Mouse (Mus musculus) cerebellum, adult 18-20 months (tissue): ENCODE data around the gene Rrp8.
"Not testable (repeated sequence)": the region's sequence is repeated elsewhere in the genome, so short reads cannot be mapped to it uniquely, and the experiment has no call there.

Experiments
- DNase-seq, 2 experiments: peaks; one replicate each; pipeline ENCODE4 v3.0.0; 2021

The Rrp8 gene

DNA sequence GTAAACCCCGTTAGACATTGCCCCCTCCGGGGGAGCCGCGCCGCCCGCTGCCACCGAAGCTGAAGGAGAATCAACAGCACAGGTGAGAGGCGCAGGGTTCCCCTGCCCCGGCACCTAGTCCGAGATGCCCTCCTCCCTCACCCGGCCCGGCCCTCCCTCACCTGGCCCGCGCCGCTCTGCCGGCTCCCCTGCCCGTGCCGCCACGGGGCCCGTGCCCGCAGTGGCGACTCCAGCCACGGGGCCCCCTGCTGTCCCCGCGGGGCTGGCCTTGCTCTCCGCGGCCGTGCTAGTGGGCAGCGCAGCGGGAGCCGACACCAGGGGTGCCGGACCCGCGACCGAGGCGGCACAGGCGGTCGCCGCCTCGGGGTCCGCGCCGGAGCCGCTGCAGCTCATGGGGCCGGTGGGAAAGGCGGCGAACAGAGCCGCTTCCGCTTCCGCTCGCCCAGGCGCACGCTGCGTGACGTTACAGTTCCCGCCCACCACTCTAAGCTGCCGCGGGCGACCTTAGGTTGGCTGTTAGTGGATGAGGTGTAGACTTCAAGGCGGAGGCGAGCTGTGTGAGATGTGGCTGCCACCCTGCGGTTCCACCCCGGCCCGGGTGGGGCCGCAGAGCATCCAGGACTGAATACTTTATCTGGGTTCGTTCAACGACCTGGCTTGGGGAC lies 6.9 kb upstream of the Rrp8 start, which contains the start of gene Taf10:
Gene Taf10, minus strand, starts transcription at position 436 of the 665 bp plus-strand sequence.
- peak; percentile 86 to 88 for DNase-seq

DNA sequence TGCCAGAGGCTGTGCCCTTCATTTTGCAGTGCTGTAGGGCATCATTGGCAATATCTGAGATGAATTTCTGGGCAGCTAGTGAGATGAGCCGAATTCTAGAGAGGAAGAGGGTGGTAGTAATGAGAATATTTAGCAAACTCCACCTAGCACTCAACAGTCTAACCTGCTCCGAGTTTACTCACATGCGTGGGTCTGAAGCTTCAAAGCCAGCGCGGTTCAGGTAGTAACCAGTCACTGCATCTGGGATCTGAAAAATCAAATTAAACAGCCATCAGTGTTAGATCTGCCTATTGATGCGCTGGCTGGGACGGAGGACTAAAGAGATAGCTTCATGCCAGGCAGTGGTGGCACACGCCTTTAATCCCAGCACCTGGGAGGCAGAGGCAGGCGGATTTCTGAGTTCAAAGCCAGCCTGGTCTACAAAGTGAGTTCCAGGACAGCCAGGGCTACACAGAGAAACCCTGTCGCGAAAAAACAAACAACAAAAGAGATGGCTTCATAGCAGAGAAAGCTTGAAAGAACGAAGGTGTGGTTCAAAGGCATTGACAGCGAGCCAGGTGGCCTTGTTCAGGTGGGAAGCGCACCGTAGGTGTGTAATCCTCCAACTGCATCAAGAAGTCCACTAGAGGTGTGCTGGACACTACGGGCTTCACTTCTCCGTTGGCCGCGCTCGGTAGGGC lies 6.2 kb upstream of the Rrp8 start:
- not testable (repeated sequence) for DNase-seq

DNA sequence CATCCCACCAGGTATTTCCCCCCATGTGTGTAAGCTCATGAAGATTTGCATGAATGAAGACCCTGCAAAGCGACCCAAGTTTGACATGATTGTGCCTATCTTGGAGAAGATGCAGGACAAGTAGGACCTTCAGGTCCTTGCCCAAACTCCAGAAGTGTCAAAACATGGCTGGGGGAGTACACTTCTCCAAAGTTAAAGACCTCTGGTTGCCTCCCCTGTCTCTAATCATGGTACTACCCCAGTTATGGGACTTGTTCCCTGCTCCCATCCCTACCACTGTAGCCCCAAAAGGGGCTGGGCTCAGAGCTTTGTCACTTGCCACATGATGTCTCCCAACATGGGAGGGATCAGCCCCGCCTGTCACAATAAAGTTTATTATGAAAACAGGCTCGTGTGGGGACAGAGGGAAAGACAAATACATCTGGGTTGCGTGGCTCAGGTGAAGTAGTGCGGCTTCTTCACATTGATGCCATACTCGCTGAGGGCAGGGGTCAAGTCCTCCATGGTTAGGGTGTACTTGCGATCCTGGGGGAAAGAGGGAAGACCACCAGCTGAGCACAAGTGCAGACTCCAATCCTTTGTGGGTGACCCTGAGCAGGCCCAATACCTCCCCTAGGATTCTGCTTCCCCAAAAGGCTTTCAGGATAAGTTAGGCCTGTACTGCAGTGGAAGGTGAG lies 5.5 kb upstream of the Rrp8 start:
- DNase-seq, result not testable (repeated sequence)

DNA sequence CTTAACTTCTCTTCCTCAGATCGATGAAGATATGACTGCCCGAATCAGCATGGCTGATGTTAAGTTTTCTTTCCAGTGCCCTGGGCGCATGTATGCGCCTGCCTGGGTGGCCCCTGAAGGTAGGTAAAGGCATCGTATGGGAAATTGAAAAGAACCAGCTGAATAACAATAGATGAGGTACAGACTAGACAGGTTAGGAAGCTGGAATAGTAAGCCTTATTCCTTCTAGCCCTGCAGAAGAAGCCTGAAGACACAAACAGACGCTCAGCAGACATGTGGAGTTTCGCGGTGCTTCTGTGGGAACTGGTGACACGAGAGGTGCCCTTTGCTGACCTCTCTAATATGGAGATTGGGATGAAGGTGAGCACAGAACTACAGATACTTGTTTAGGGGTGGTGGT lies 4.8 kb upstream of the Rrp8 start:
- no peak for DNase-seq

DNA sequence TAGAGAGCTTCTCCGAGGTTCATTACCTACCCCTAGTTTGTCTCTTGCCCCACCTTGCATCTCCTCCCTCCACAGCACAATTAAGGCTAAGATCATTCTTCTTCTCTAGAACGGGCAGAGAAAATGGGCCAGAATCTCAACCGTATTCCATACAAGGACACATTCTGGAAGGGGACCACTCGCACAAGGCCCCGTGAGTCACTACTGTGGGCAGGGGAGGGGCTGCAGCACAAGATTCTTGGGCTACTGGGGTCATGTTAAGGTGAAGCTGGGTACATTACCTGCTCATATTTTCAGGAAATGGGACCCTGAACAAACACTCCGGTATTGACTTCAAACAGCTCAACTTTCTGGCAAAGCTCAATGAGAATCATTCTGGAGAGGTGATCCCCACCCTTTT lies 3.7 kb upstream of the Rrp8 start:
- DNase-seq, result no peak

DNA sequence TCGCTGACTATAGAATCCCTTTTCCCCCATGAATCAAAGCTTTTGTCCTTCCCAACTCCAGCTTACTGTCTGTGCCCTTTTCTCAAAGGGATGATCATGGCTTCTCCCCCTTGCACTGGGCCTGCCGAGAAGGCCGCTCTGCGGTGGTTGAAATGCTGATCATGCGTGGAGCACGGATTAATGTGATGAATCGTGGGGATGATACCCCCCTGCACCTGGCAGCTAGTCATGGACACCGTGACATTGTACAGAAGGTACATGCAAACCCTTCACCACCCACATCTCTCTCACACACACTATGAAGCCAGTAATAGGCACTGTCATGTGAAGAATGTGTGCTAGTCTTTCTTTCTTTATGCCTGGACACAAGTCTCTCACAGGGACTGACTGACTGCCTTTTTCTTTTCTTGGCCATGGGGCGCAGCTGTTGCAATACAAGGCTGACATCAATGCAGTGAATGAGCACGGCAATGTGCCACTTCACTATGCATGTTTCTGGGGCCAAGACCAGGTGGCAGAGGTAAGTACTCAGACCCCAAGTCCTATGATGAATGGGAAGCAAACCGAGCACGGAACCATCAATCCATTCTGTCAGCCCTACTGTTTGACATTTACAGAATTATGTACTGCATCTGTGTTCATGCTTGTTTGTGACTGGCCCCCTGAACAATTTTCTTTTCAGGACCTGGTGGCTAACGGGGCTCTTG lies 3.1 kb upstream of the Rrp8 start:
- no peak for DNase-seq

DNA sequence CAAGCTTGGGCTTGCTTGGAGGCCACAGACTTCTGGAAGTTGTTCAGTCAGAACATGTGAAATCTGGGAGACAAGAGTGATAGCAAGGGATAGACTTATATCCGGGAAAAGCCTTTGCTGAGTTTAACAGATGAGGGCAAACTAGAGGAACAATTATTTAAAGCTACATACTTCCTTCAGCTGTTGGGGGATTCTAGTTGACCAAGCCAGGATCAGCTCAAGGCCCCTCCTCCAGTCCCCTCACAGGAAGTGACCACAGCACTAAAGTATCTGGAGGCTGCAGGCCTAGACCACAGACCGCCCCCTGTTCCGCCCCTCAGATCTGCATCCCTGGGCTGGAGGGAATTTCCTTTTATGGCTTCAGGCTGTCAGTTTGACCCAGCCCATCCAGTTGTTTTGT lies 1.8 kb upstream of the Rrp8 start:
- no peak for DNase-seq

DNA sequence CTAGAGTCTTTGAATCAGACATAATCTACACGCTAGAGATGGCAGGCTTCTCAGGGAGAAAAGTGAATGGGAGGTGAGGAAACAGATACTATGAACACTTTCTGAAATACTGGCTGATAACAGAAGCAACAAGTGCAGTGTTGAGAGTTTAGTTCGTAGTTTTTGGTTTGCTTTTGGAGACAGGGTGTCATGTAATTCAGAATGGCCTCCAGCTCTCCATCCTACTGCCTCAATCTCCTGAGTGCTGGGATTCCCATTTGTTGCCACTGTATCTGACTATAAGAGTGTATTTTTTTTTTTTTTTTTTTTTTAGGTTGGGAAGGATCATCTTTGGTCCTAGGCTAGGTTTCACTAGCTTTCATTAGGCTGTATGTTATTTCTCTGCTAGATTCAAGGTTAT lies 1.1 kb upstream of the Rrp8 start:
- DNase-seq, result no peak

DNA sequence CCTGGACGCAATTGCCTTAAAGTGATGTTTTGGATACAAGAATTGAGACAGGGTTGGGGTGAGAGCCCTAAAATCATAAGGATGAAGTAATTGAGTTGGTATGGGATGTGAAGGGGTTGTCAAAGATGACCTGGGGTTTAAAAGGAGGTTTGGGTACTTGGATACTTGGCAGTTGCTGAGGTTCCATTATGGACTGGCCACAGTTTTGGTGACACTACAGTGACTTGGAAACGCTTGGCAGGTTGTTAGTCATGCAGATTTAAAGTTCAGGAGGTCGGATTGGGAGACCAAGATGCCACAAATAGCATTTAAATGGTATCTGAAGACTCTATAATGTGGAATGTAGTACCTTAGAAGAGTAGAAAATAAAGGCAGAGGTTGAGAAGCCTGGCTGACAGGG lies 463 bp upstream of the Rrp8 start:
- no peak for DNase-seq

DNA sequence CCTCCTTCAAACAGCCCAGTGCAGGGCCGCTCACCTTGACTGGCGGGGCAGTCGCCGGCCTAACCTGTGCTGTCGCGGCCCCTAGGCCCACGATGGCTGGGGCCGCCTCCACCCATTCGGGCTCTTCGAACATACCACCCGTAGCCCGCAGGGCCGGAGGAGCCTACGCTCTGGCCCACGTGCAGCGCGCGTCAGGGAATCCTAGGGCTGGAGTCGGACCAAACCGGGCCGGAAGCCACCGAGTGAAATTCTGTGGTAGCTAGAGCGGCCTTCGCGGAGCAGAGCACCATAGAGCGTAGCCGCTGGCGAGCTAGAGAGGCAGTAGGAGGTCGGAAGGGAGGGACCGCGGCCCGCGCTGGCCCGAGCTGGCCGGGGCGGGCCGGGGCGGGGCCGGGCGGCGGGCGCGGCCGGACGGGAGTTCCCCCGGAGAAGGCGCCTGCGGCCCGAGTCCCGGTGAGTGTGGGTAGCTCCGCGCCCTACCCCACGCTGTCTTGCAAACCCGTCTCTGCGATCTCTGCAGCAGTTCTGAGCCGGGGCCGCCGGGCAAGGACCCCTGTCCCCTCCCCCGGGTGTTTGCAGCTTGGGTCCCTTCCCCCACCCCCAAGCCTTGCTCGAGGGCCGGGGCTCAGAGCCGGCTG lies 802 bp downstream of the Rrp8 start, which contains the start of gene Ilk:
Gene Ilk, plus strand, starts transcription at position 329 of the 638 bp plus-strand sequence.
- peak; percentile 91 to 92 for DNase-seq

DNA sequence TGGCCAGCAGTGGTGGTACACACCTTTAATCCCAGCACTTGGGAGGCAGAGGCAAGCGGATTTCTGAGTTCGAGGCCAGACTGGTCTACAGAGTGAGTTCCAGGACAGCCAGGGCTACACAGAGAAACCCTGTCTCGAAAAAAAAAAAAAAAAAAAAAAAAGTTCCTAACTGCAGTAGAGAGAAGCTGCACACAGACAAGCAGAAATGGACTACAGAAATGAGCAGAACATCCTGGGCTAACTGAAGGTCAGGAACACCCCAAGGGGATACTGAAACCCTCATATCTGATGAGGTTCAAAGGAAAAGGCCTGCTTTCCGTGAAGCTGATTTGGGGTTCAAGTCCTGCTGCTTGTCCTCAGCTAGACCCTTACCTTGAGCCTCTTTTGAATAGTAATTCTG lies 1.7 kb downstream of the Rrp8 start:
- not testable (repeated sequence) for DNase-seq

DNA sequence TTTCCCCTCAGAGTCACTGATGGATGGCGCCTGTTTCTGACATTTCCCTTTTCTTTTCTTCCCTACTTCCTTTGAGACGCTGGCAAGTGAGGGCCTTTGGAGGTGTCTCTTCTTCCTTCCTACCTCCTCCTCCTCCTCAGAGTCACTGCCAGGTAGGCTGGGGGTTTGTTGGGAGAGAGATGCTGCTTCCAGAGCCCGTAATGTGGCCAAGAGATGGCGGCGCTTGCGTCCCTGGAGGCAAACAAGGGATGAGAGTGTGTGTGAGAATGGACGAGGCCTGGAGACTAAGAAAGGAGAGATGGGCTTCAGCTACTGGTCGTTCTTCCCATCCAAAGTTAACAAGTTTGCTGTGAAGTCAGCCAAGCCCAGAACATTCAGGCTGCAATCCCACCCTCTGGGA lies 2.4 kb downstream of the Rrp8 start:
- no peak for DNase-seq

DNA sequence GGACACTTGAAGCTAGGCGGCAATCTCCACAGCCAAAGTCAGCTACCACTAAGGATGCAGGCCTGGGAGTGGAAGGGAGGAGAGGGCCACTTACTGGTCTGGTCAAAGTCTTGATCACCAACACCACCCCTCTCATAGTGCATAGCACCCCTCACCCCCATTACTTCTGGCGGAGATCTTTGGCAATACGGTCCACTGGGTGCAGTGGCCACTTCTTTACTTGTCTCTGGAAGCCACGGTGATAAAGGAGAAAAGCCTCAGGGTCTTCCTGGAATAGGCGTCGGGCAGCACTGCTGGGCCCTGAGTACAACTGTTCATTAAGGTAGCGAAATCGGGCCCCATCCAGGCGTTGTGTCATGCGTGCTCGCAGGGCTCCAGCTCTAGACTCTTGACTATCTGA lies 3.3 kb downstream of the Rrp8 start:
- DNase-seq, result no peak

DNA sequence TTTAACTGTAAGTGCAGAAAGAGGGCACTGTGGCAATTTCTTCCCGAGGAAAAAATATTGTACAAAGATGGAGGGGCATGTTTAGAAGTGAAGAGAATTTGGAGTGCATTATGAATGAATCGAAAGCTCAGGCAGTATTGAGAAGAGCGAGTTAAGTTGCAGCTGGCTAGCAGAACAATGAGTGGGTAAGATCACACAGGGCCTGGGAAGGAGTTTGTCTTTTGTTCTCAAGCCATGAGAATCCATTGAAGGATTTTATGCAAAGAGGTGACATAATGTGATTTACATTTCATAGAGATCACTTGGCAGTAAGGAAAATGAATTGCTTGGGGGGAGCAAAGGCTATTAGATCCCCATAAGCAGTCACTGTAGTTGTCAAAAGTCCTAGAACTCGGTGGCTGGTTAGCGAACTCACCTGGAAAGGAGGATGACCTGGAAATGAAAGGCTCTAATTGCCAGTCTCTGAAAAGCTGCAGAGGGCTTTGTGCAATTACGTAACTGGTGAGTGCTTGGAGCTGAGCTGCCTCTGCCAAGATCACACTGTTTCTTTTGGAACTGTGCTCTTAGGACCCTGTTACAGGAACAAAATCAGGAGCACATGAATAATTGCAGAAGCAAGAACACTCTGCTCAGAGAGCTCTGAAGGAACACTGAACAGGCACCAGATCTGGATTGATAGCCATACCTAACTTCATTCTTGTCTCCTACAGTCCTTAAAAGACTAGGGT lies 8.3 kb downstream of the Rrp8 start:
- DNase-seq, result no peak

DNA sequence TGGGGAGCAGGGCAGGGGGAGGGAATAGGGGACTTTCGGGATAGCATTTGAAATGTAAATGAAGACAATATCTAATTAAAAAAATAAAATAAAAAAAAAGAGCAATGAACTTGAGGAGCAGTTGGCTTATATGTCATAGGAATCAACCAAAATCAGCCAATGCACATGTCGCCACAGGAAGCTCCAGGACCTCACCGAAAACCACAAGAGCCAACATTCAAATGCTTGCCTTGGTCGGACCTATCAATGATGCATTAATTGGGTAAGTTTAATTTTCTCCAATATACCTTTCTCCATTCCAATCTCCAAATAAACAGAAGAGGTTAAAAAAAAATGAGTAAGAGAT lies 10.2 kb downstream of the Rrp8 start:
- no peak for DNase-seq

DNA sequence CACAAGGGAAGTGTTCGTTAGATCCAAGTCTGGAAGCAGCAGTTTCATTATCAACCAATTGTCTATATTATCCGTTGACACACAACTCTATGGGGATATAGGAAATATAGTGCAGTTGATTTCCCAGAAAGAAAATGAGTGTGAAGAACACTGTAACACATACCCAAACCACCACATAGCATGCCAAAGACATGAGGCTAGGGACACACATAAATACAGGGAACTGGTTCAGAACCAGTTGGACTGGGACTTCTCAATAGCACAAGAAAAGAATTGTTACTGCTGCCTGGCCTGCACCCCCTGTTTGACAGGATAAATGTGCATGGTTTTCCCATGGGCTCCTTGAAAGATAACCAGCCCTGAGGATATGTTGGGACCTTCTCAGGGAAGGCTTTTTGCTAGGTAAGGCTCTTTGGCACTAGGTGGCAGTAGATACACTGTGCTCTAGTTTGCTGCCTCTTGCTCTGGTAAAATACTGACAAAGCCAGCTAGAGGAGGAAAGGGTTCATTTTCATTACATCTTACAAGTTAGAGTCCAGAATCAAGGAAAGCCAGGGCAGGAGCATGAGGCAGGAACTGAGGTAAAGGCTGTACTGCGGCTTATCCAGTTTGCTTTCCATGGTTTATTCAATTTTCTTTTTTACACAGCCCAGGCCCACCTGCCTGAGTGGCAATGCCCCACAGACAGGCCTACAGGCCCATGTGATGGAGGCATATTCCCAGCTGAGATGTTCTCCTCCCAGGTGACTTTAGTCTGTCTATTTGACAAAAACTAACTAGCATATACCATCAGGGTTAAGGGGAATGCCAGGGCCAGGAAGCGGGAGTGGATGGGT lies 10.8 kb downstream of the Rrp8 start:
- peak; percentile 59 to 60 for DNase-seq

DNA sequence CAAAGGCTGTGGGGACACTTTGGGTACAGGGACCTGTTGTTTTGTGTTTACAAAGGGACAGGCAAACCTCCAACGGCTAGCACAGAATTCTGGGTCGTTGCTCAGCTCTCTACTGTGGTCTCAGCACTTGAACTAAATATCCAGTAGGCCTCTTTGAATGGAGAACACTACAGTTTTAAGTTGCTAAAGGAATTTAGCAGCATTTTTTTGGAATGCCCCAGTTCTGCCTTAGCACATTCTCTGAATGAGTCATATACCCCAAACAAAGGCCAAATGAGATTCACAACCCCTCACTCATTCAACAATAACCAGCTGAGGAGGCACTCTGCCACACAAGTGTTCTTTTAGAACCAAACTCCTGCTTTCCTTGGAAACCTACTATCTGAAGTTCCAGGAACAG lies 15.3 kb downstream of the Rrp8 start:
- no peak for DNase-seq

DNA sequence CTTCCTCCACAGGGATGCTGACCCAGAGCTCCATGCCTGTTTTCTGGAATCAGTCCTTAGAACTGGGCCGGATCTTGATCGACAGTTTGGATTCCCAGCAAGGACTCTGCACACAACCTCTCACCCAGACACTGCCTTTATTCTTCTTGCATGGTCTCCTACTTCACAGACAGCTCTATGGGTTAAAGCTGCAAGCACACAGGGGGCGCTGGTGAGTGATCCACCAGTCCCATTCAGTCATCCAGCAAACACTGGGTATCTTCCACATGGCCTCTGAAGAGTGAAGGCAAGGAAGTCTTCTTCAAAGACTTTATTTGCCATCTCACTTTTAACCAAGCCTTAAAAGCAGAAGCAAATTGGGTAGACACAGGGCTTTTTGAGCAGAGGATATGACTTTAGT lies 21.8 kb downstream of the Rrp8 start:
- DNase-seq, result no peak

DNA sequence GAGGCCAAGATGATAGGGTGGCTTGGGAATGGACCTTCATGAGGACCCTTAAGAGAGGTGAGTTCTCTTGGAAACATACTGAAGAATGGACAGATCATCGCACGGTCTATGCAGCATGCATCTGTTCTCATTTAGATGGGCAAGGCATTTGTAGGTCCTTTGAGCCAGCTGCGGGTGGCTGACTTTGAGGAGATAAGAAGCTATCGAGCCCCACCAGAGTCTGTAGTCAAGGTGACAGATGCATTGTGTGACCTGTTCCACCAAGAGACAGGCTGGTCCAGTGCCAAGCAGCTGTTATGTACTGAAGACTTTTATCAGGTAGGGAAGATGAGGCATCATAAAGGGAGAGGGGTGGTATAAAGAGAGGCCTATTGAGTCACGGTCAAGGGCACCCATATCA lies 28.5 kb downstream of the Rrp8 start:
- no peak for DNase-seq

DNA sequence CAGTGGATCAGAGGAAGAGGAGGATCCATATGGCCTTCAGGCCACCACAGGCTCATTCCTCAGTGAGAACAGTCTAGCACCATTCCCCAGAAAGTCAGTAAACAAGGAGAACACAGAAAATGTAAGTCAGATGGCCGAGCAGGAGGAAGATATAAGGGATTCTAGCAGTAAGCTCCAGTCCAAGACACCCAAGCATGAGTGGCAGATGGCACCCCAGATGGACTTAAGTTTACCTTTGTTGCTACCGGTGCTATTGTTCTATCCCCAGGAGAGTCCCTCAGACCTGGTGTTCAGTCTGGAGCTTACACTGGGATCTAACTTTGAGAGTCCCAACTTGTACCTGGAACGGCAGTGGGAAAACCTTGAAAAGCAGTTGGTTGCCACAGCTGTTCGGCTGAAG lies 33.4 kb downstream of the Rrp8 start:
- peak; percentile 46 to 59 for DNase-seq

DNA sequence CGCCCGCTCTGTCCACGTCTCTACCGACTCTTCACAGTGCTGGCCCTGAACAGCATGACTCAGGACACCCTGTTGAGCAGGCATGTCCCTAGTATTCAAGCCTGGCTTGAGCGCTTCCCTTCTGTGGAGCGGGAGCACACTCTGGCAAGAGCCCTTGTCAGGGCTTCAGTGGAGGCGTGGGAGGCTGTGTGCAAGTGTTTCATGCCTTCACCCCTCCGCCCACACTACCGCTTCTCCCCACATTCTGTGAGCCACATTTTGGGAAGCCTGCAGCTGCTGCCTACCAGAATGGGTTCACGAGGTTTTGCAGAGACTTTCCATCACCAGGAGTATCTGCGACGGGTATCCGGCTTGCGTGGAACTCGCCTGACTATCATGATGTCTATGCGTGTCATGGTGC lies 34.0 kb downstream of the Rrp8 start:
- DNase-seq, result peak; percentile 20 to 28
